Mouse (Mus musculus): ENCODE measurements around the gene Ccdc15.

DNA sequence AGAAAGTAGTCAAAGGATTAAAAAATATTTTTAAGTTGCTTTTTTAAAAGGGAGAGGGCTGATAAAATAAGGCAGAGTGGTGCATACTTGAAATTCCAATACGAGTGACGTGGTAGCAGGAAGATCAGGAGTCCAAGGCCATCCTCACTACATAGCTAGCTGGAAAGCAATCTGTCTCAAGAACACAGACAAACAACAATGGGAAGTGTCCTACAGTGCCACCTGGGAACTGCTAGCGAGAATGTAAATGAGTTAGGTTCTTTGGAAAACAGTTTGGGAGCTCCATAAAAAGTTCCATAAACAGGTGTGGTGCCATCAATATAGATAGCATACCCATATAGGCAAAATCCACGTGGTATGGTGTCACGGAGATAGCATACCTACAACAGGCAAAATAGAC is 17.5 kb upstream of the Ccdc15 start:
- TF ChIP-seq POU5F1 (IDR thresholded peaks at IDR 0.05; ENCODE audit: borderline replicate concordance, low read length) (no peak), CTCF (conservative IDR thresholded peaks at IDR 0.05; ENCODE audit: low read length) (no peak)
